Mouse (Mus musculus) hindbrain, embryonic 15.5 days (tissue): ENCODE results near the gene Ace. TPM values are rescaled to one million over a fixed set of nuclear protein-coding genes. Genes with fewer than 3 reads are reported as not detected.

ENCODE experiments used
- ATAC-seq: fragments of 200-750 bp; cut with Nextera tagmentation; 2 replicates; pipeline ENCODE4 v1.8.0; 2017; ENCODE audit warnings: low read depth, moderate number of reproducible peaks, moderate TSS enrichment; ENCODE audit not compliant: low FRiP score
- H3K27ac ChIP-seq: fragments of 300-500 bp; sonication (generic); replicated peaks from 2 replicates; pipeline ENCODE4 v1.5.1; 2015; ENCODE audit warnings: mild to moderate bottlenecking, inconsistent platforms
- H3K27me3 ChIP-seq: fragments of 300-500 bp; sonication (generic); 2 replicates; pipeline ENCODE4 v1.6.1; 2015; ENCODE audit warnings: control low read depth, inconsistent platforms
- H3K36me3 ChIP-seq: fragments of 300-500 bp; sonication (generic); 2 replicates; pipeline ENCODE4 v1.6.1; 2015; ENCODE audit warnings: control low read depth, inconsistent platforms
- H3K4me1 ChIP-seq: fragments of 300-500 bp; sonication (generic); replicated peaks from 2 replicates; pipeline ENCODE4 v1.6.1; 2015; ENCODE audit warnings: control low read depth, inconsistent platforms
- H3K4me2 ChIP-seq: fragments of 300-500 bp; sonication (generic); 2 replicates; pipeline ENCODE4 v1.6.1; 2015; ENCODE audit warnings: moderate library complexity, mild to moderate bottlenecking, inconsistent platforms
- H3K4me3 ChIP-seq: fragments of 300-500 bp; sonication (generic); 2 replicates; pipeline ENCODE4 v1.5.1; 2015; ENCODE audit warnings: mild to moderate bottlenecking, inconsistent platforms
- H3K9ac ChIP-seq: fragments of 300-500 bp; sonication (generic); 2 replicates; pipeline ENCODE4 v1.6.1; 2015; ENCODE audit warnings: inconsistent platforms
- H3K9me3 ChIP-seq: fragments of 300-500 bp; sonication (generic); 2 replicates; pipeline ENCODE4 v1.6.1; 2016; ENCODE audit warnings: control low read depth, inconsistent platforms
- WGBS: fragments of 180-500 bp; shearing (Covaris S2); methylation state at CpG from one replicate; pipeline ENCODE4 v1.1.7; 2015; 5-methylcytosine and 5-hydroxymethylcytosine counted together
- polyA plus RNA-seq: library from polyadenylated mRNA; unstranded; fragments of >200 nt; fragmentation: Nextera tagmentation; extraction: Ambion mirVana; gene quantifications from 2 replicates; pipeline ENCODE4 v1.2.1, GENCODE M21; 2015

Gene Ace
- polyA plus RNA-seq, 1 experiment from 2014 or later, result 8.0 TPM

DNA sequence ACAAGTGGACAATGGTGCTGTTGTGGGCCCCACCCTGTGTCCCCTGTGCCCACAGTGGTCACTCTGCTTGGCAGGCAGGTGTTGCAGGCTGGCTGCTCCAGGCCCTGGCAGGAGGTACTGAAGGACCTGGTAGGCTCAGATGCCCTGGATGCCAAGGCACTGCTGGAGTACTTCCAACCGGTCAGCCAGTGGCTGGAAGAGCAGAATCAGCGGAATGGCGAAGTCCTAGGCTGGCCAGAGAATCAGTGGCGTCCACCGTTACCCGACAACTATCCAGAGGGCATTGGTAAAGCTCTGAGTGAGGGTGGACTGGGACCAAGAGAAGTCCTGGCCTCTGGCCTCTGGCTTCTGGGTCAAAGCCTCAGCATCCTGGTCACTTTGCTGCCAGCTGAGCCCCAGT, 6.8 kb downstream of the Ace start:
- Histone ChIP-seq H3K27me3 (peaks cover 6% of the 10 kb centered on the region), H3K4me1 (no peaks in the 10 kb centered on the region), H3K4me3 (no peak overlapping the region), H3K9me3 (no peaks in the 10 kb centered on the region), H3K36me3 (no peaks in the 10 kb centered on the region), H3K27ac (no peak overlapping the region), H3K4me2 (no peak overlapping the region), H3K9ac (no peak overlapping the region)
- WGBS, result 82% methylated on average over 6 of the region's 6 CpGs
- 0 out of 2 replicates have a peak, but pooled peaks have one; percentile 8 for ATAC-seq

DNA sequence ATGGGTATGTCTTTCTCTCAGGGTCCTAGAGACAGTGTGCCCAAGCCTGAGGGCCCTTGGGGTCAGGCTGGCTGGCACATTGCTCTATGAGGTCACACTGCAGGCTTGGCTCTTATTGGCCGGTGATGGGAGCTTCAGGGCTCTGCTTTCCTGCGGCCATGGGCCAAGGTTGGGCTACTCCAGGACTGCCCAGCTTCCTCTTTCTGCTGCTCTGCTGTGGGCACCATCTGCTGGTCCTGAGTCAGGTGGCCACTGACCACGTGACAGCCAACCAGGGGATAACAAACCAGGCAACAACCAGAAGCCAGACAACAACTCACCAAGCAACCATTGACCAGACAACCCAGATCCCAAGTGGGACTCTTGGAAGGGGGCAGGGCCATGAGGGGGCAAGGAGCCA, 7.3 kb downstream of the Ace start:
- no peak overlapping the region for H3K27ac ChIP-seq
- H3K4me2 ChIP-seq, result no peak overlapping the region
- H3K4me1 ChIP-seq, result no peaks in the 10 kb centered on the region
- ATAC-seq, result no peak
- 82% methylated on average over 3 of the region's 3 CpGs for WGBS
- no peaks in the 10 kb centered on the region for H3K36me3 ChIP-seq
- H3K4me3 ChIP-seq, result no peak overlapping the region
- peaks cover 3% of the 10 kb centered on the region for H3K27me3 ChIP-seq
- H3K9me3 ChIP-seq, result no peaks in the 10 kb centered on the region
- H3K9ac ChIP-seq, result no peak overlapping the region

DNA sequence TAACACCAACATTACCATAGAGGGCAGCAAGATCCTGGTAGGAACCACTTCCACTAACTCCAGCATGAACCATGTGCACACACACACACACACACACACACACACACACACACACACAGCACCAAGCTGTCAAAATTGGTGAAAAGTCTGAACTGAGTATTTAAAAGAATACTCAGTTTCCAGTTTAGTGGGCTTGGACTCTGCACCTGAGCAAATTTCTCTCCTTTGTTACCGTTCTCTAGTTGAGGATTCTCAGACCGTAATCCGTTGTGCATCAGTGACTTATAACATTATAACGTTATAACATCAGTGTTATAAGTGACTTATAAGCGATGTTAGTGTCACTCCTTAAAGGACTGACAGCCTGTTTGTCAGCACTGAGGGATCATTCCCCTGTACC, 7.9 kb downstream of the Ace start:
- no peak for ATAC-seq
- H3K9me3 ChIP-seq, result no peaks in the 10 kb centered on the region
- H3K27ac ChIP-seq, result no peak overlapping the region
- H3K4me3 ChIP-seq, result no peak overlapping the region
- no peaks in the 10 kb centered on the region for H3K36me3 ChIP-seq
- WGBS, result 92% methylated on average over 5 of the region's 5 CpGs
- H3K9ac ChIP-seq, result no peak overlapping the region
- H3K4me2 ChIP-seq, result no peak overlapping the region
- no peaks in the 10 kb centered on the region for H3K27me3 ChIP-seq
- no peaks in the 10 kb centered on the region for H3K4me1 ChIP-seq

DNA sequence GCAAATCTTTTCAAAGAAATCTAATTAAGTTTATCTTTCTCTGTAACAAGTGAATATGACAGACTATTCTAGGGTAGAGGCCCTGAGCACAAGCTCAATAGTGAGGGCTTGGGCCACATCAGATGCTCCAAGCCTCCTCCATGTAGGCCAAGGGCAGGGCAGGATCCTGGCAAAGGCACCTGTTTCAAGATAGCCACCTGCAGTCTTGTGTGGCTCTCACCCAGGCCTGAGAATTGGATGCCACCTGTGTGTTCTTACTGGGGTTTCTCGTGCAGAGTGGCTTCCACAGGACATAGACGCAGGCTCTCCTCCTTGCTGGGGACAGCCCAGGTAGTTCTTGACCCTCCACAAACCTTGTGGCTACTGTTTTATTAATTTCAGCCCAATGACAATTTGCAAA, 10.5 kb downstream of the Ace start:
- no peak overlapping the region for H3K9ac ChIP-seq
- no peaks in the 10 kb centered on the region for H3K36me3 ChIP-seq
- ATAC-seq, result no peak
- no peak overlapping the region for H3K4me3 ChIP-seq
- WGBS, result 89% methylated on average over 2 of the region's 2 CpGs
- no peak overlapping the region for H3K4me2 ChIP-seq
- no peaks in the 10 kb centered on the region for H3K4me1 ChIP-seq
- no peaks in the 10 kb centered on the region for H3K9me3 ChIP-seq
- no peak overlapping the region for H3K27ac ChIP-seq
- no peaks in the 10 kb centered on the region for H3K27me3 ChIP-seq

DNA sequence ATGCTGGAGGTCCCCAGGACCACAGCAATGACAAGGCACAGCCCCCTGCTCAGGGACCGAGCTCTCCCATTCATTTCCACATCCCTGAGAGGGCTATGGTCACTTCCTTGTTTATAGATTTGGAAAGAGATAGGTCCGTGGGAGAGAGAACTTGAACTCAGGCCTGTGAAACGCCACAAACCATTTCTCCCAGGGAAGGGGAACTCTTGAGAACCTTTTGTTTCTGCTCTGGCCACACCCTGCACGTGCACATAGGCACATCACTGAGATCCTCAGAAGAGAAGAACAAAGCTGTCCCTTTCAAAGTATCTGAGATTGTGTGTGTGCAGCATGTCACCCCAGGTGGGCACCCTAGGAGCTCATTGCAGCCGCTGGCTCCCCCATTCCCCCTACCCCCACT, 10.9 kb downstream of the Ace start:
- H3K4me3 ChIP-seq, result no peak overlapping the region
- no peak overlapping the region for H3K9ac ChIP-seq
- WGBS, result 76% methylated on average over 5 of the region's 5 CpGs
- no peaks in the 10 kb centered on the region for H3K9me3 ChIP-seq
- H3K4me2 ChIP-seq, result no peak overlapping the region
- H3K27me3 ChIP-seq, result no peaks in the 10 kb centered on the region
- H3K27ac ChIP-seq, result no peak overlapping the region
- H3K4me1 ChIP-seq, result no peaks in the 10 kb centered on the region
- no peaks in the 10 kb centered on the region for H3K36me3 ChIP-seq
- no peak for ATAC-seq

DNA sequence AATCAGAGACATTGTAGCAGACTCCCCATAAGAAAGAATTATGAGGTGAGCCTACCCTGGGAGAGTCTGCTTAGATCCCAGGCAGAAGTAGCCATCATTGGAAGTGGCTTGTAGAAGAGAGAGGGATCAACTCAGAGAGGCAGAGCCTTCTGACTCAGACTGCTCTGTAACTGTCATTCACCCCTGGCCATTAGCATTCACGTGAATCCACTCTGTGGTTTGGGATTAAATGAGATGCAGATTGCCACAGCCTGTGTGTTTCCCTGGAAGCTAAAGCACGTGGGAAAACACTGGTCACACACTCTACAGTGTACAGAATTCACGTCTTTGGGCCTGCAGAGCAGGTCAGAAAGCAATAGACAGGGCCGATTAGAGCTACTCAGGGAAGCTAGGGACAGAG, 16.7 kb downstream of the Ace start:
- H3K9ac ChIP-seq, result no peak overlapping the region
- no peaks in the 10 kb centered on the region for H3K36me3 ChIP-seq
- no peaks in the 10 kb centered on the region for H3K4me1 ChIP-seq
- H3K4me2 ChIP-seq, result no peak overlapping the region
- no peak overlapping the region for H3K4me3 ChIP-seq
- no peaks in the 10 kb centered on the region for H3K27me3 ChIP-seq
- H3K9me3 ChIP-seq, result no peaks in the 10 kb centered on the region
- no peak for ATAC-seq
- no peak overlapping the region for H3K27ac ChIP-seq
- WGBS, result 56% methylated on average over 4 of the region's 4 CpGs

DNA sequence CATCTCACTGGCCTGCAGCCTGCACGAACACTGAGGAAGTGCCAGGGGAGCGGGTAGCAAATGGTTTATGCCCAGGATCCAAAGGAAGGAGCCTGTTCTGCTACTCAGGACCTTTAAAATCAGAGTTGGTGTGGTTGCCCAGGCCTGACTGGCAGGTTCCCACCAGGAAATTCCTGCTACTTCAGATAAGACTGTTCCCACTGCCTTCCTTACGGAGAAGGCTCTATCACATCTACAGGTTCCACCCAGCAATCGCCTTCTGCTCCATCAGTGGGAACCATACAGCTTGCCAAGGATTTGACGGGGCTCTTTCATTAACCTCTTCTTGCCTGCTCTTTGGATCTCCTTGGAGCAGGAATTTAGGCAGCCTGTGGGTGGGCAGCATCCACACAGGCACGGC, 19.7 kb downstream of the Ace start:
- WGBS, result 62% methylated on average over 6 of the region's 6 CpGs
- Histone ChIP-seq H3K27me3 (no peaks in the 10 kb centered on the region), H3K27ac (no peak overlapping the region), H3K36me3 (no peaks in the 10 kb centered on the region), H3K4me2 (no peak overlapping the region), H3K9ac (no peak overlapping the region), H3K4me1 (no peaks in the 10 kb centered on the region), H3K4me3 (no peak overlapping the region), H3K9me3 (no peaks in the 10 kb centered on the region)
- ATAC-seq, result no peak

DNA sequence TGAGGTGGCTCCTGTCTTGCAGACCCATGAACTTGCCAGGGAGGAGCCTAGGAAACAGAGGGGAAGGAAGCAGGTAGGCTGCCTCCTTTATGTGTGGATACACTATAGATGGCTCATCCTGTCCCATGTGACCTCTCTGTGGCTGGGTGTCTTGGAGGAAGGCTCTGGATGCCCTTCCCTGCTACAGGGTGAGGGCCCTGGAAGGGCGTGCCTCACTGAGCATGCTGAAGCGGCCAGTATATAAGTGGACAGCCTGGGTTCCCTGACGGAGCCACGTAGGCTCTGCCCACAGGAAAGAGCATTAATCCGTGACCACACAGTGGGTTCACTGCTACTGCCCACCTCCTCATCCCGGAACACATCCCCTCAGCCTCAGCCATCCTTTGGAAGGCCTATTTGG, 21.7 kb downstream of the Ace start:
- 74% methylated on average over 6 of the region's 6 CpGs for WGBS
- Histone ChIP-seq H3K36me3 (no peaks in the 10 kb centered on the region), H3K9ac (no peak overlapping the region), H3K9me3 (no peaks in the 10 kb centered on the region), H3K4me1 (no peaks in the 10 kb centered on the region), H3K27me3 (no peaks in the 10 kb centered on the region), H3K27ac (no peak overlapping the region), H3K4me3 (no peak overlapping the region), H3K4me2 (no peak overlapping the region)
- ATAC-seq, result no peak

DNA sequence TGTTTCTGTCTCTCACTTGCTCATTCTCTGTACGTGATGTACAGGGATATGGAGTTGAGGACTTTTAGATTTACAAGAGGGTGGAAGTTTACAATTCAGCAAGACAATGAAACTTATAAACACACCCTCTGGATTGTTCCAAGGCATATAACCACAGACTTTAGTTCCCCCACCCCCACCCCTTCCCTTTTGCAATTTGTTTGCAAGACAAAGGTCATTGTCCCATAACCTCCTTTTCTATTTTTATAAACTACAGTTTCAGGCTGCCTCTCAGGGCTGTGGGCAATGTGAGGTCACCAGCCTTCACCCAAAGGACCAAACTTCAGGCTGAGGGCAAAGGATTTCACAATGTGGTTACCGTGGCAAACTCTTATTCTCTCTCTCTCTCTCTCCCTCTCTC, 22.5 kb downstream of the Ace start:
- H3K36me3 ChIP-seq, result no peaks in the 10 kb centered on the region
- ATAC-seq, result no peak
- H3K27ac ChIP-seq, result no peak overlapping the region
- H3K27me3 ChIP-seq, result no peaks in the 10 kb centered on the region
- no peaks in the 10 kb centered on the region for H3K4me1 ChIP-seq
- 67% methylated on average over 2 of the region's 2 CpGs for WGBS
- no peaks in the 10 kb centered on the region for H3K9me3 ChIP-seq
- no peak overlapping the region for H3K4me3 ChIP-seq
- no peak overlapping the region for H3K4me2 ChIP-seq
- H3K9ac ChIP-seq, result no peak overlapping the region

DNA sequence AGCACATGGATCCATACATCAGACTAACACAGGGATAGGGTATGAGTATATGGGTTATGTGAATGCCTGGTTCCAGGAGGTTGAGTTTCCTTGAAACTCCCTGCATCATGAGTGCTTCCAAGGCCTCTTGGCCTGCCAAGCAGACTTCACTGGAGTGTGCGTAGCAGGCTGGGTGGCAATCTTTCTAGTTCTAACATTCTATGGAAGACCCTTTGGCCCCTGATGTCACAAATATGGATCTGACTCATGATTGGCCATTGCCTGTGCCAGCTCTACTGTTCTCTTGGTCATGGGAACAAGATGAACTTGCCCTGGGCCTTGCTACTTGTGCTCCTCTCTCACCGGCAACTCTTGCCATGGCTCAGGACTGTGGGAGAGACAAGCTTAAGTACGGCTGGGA, 26.6 kb downstream of the Ace start, which contains the start of gene Ace3:
Gene Ace3, plus strand, starts transcription at position 301 of the 400 bp plus-strand sequence.
- Histone ChIP-seq H3K4me2 (no peak within 1 kb of the TSS), H3K9ac (no peak within 1 kb of the TSS), H3K27ac (no peak within 1 kb of the TSS), H3K9me3 (no peaks in the 10 kb centered on the region), H3K4me1 (no peaks in the 10 kb centered on the region), H3K36me3 (no peaks in the 10 kb centered on the region), H3K4me3 (no peak within 1 kb of the TSS), H3K27me3 (no peaks in the 10 kb centered on the region)
- 97% methylated on average over 3 of the region's 3 CpGs for WGBS
- no peak for ATAC-seq

DNA sequence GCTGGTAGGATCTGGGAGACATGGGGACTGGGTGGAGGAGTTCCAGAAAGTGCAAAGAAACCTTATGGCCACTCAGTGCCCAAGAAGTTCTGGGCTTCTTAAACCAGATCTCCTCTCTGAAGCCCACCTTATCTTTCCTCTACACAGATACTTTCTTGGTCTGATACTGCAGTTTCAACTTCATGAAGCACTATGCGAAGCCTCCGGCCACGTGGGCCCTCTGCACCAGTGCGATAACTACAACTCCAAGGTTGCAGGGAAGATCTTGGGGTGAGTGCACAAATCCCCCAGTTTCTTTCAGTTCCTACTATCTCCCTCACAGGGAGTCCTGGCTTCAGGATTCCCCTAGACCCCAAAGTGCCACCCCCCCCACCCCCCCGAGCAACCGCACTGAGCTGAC, 32.3 kb downstream of the Ace start:
- Histone ChIP-seq H3K27ac (no peak overlapping the region), H3K9me3 (no peaks in the 10 kb centered on the region), H3K4me1 (no peaks in the 10 kb centered on the region), H3K27me3 (no peaks in the 10 kb centered on the region), H3K4me3 (no peak overlapping the region), H3K4me2 (no peak overlapping the region), H3K36me3 (no peaks in the 10 kb centered on the region), H3K9ac (no peak overlapping the region)
- no peak for ATAC-seq
- 89% methylated on average over 6 of the region's 6 CpGs for WGBS

DNA sequence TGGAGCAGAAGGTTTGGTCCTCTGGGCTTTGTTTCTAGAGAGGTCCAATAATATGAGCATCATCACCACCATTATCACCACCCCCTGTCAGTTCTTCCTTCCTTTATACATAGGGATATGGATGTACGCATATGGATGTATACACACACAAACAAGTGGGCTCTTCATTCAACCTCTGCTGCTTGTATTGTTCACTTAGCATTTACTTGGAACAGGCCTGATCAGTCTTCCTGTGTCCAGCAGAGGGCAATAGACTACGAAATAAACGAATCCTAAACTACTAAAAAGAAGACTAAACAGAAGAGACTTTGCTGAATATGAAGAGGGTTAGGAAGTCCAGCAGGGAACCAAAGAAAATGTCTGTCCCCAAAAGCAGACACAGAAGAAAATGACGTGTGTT, 34.0 kb downstream of the Ace start:
- no peak overlapping the region for H3K9ac ChIP-seq
- ATAC-seq, result no peak
- H3K27me3 ChIP-seq, result no peaks in the 10 kb centered on the region
- H3K4me1 ChIP-seq, result no peaks in the 10 kb centered on the region
- no peak overlapping the region for H3K4me2 ChIP-seq
- H3K36me3 ChIP-seq, result no peaks in the 10 kb centered on the region
- no peak overlapping the region for H3K27ac ChIP-seq
- WGBS, result 51% methylated on average over 4 of the region's 4 CpGs
- no peaks in the 10 kb centered on the region for H3K9me3 ChIP-seq
- no peak overlapping the region for H3K4me3 ChIP-seq

DNA sequence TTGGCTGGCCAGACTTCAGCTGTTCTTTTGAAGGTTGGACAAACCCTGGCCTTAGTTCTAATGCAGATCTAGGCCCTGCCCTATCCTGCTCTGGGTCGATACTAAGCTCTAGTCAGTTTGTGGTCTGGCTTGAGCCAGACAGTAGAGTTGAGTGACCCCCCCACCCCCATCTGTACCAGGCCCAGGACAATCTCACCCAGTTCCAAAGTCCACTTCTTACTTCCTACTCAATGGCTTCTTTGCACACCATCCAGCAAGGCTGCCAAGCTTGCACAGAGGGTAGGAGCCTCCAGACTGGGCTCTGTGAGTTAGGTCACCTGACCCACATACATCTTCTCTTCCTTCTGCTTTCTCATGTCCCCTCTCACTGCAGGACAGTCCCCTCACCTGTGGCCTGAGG, 36.8 kb downstream of the Ace start:
- no peak overlapping the region for H3K9ac ChIP-seq
- no peaks in the 10 kb centered on the region for H3K9me3 ChIP-seq
- WGBS, result 70% methylated on average over 1 of the region's 1 CpGs
- H3K27ac ChIP-seq, result no peak overlapping the region
- peaks cover 3% of the 10 kb centered on the region; the same call in 1 of the 2 replicates for H3K27me3 ChIP-seq
- H3K36me3 ChIP-seq, result no peaks in the 10 kb centered on the region
- no peak overlapping the region for H3K4me2 ChIP-seq
- ATAC-seq, result no peak
- H3K4me1 ChIP-seq, result peaks cover 5% of the 10 kb centered on the region
- H3K4me3 ChIP-seq, result no peak overlapping the region
